Mouse (Mus musculus) lung, embryonic 14.5 days (tissue): Measurements from ENCODE around the gene Cyp2c23. TPM values are rescaled to one million over a fixed set of nuclear protein-coding genes. Genes with fewer than 3 reads are reported as not detected.

Experiments used
- ATAC-seq: fragments of 200-750 bp; cut with Nextera tagmentation; 2 replicates; pipeline ENCODE4 v1.8.0; 2017; ENCODE audit warnings: mild to moderate bottlenecking, moderate TSS enrichment, moderate library complexity; ENCODE audit not compliant: insufficient read depth
- DNase-seq: peaks from one replicate; pipeline ENCODE4 v3.0.0-alpha.2; 2015
- H3K27ac ChIP-seq: fragments of 300-500 bp; sonication (generic); 2 replicates; pipeline ENCODE4 v1.5.1; 2014; ENCODE audit warnings: low read depth, mild to moderate bottlenecking, moderate library complexity
- H3K27me3 ChIP-seq: fragments of 300-500 bp; sonication (generic); 2 replicates; pipeline ENCODE4 v1.6.1; 2014; ENCODE audit warnings: low read length, control low read depth; ENCODE audit not compliant: insufficient read depth
- H3K36me3 ChIP-seq: fragments of 300-500 bp; sonication (generic); 2 replicates; pipeline ENCODE4 v1.6.1; 2014; ENCODE audit warnings: control low read depth; ENCODE audit not compliant: insufficient read depth
- H3K4me1 ChIP-seq: fragments of 300-500 bp; sonication (generic); 2 replicates; pipeline ENCODE4 v1.6.1; 2014; ENCODE audit warnings: antibody characterized with exemption, control low read depth; ENCODE audit not compliant: insufficient read depth
- H3K4me2 ChIP-seq: fragments of 300-500 bp; sonication (generic); 2 replicates; pipeline ENCODE4 v1.6.1; 2014; ENCODE audit warnings: mild to moderate bottlenecking
- H3K4me3 ChIP-seq: fragments of 300-500 bp; sonication (generic); 2 replicates; pipeline ENCODE4 v1.5.1; 2014; ENCODE audit warnings: low read depth, low read length
- H3K9ac ChIP-seq: fragments of 300-500 bp; sonication (generic); 2 replicates; pipeline ENCODE4 v1.6.1; 2014
- H3K9me3 ChIP-seq: fragments of 300-500 bp; sonication (generic); 2 replicates; pipeline ENCODE4 v1.6.1; 2016; ENCODE audit warnings: low read depth, low read length, control low read depth
- CTCF ChIP-seq: IDR thresholded peaks from 2 replicates; pipeline ENCODE4 v1.5.1; 2016; ENCODE audit warnings: antibody characterized with exemption, low read depth
- WGBS: fragments of 180-500 bp; shearing (Covaris S2); extraction: QIAGEN DNeasy Blood & Tissue Kit; methylation state at CpG from one replicate; pipeline ENCODE4 v1.1.7; 2014; 5-methylcytosine and 5-hydroxymethylcytosine counted together
- polyA plus RNA-seq: library from polyadenylated mRNA; unstranded; fragments of >200 nt; fragmentation: Nextera tagmentation; extraction: Ambion mirVana; gene quantifications from 2 replicates; pipeline ENCODE4 v1.2.1, GENCODE M21; 2014

Gene Cyp2c23
- polyA plus RNA-seq, 1 experiment from 2014 or later = 0.42 TPM

- WGBS = 51% methylated on average over 4 of the region's 4 CpGs
These were observed 24.0 kb downstream of the Cyp2c23 start for GRCm38 (mm10) chr19:44005025-44005424.

GRCm38 (mm10) chr19:44004261-44004660 is 24.7 kb downstream of the Cyp2c23 start:
- Histone ChIP-seq H3K36me3 (no peaks in the 10 kb centered on the region), H3K27ac (no peak overlapping the region), H3K27me3 (no peaks in the 10 kb centered on the region), H3K4me2 (no peak overlapping the region), H3K9me3 (no peaks in the 10 kb centered on the region), H3K9ac (no peak overlapping the region), H3K4me1 (peaks cover 5% of the 10 kb centered on the region; the same call in 1 of the 2 replicates), H3K4me3 (no peak overlapping the region)
- TF ChIP-seq CTCF = no peak
- WGBS = 93% methylated on average over 2 of the region's 2 CpGs
- ATAC-seq = no peak
- no peak for DNase-seq

More at GRCm38 (mm10) chr19:44005025-44005424, 24.0 kb downstream of the Cyp2c23 start:
- Histone ChIP-seq H3K9me3 (no peaks in the 10 kb centered on the region), H3K27ac (no peak overlapping the region), H3K27me3 (no peaks in the 10 kb centered on the region), H3K4me1 (peaks cover 5% of the 10 kb centered on the region; the same call in 1 of the 2 replicates), H3K36me3 (no peaks in the 10 kb centered on the region), H3K4me2 (no peak overlapping the region), H3K4me3 (no peak overlapping the region), H3K9ac (no peak overlapping the region)
- no peak for TF ChIP-seq CTCF
- DNase-seq = no peak
- ATAC-seq = no peak

GRCm38 (mm10) chr19:44000720-44001119 is 28.3 kb downstream of the Cyp2c23 start:
- ATAC-seq (no peak), DNase-seq (no peak)
- 74% methylated on average over 5 of the region's 5 CpGs for WGBS
- Histone ChIP-seq H3K4me2 (no peak overlapping the region), H3K27ac (no peak overlapping the region), H3K9ac (no peak overlapping the region), H3K4me1 (no peaks in the 10 kb centered on the region), H3K27me3 (no peaks in the 10 kb centered on the region), H3K36me3 (no peaks in the 10 kb centered on the region), H3K4me3 (no peak overlapping the region), H3K9me3 (no peaks in the 10 kb centered on the region)
- no peak for TF ChIP-seq CTCF

GRCm38 (mm10) chr19:44000061-44000460 is 28.9 kb downstream of the Cyp2c23 start:
- H3K4me1 ChIP-seq = no peaks in the 10 kb centered on the region
- no peaks in the 10 kb centered on the region for H3K27me3 ChIP-seq
- TF ChIP-seq CTCF = no peak
- DNase-seq (no peak), ATAC-seq (no peak)
- H3K4me2 ChIP-seq = no peak overlapping the region
- H3K9me3 ChIP-seq = no peaks in the 10 kb centered on the region
- H3K27ac ChIP-seq = no peak overlapping the region
- 64% methylated on average over 1 of the region's 1 CpGs for WGBS
- H3K4me3 ChIP-seq = no peak overlapping the region
- H3K9ac ChIP-seq = no peak overlapping the region
- no peaks in the 10 kb centered on the region for H3K36me3 ChIP-seq

- Histone ChIP-seq H3K4me1 (no peaks in the 10 kb centered on the region), H3K27ac (no peak overlapping the region), H3K4me3 (no peak overlapping the region), H3K36me3 (no peaks in the 10 kb centered on the region), H3K4me2 (no peak overlapping the region), H3K9me3 (no peaks in the 10 kb centered on the region), H3K9ac (no peak overlapping the region), H3K27me3 (no peaks in the 10 kb centered on the region)
- TF ChIP-seq CTCF = no peak
- WGBS = 81% methylated on average over 11 of the region's 11 CpGs
- DNase-seq = no peak
- no peak for ATAC-seq
These were observed 30.0 kb downstream of the Cyp2c23 start for GRCm38 (mm10) chr19:43998802-43999527.

GRCm38 (mm10) chr19:43998101-43998500 is 30.9 kb downstream of the Cyp2c23 start:
- DNase-seq (no peak), ATAC-seq (no peak)
- Histone ChIP-seq H3K9ac (no peak overlapping the region), H3K4me2 (no peak overlapping the region), H3K4me1 (no peaks in the 10 kb centered on the region), H3K36me3 (no peaks in the 10 kb centered on the region), H3K27me3 (no peaks in the 10 kb centered on the region), H3K27ac (no peak overlapping the region), H3K4me3 (no peak overlapping the region), H3K9me3 (no peaks in the 10 kb centered on the region)
- WGBS = 69% methylated on average over 10 of the region's 10 CpGs
- no peak for TF ChIP-seq CTCF

- no peaks in the 10 kb centered on the region for H3K9me3 ChIP-seq
- TF ChIP-seq CTCF = no peak
- DNase-seq (peak; percentile 40), ATAC-seq (peak; percentile 41; the same call in 1 of the 2 replicates)
- H3K4me1 ChIP-seq = no peaks in the 10 kb centered on the region
- H3K36me3 ChIP-seq = no peaks in the 10 kb centered on the region
- H3K9ac ChIP-seq = no peak overlapping the region
- 35% methylated on average over 7 of the region's 7 CpGs for WGBS
- no peak overlapping the region for H3K27ac ChIP-seq
- no peak overlapping the region for H3K4me2 ChIP-seq
- H3K4me3 ChIP-seq = no peak overlapping the region
- H3K27me3 ChIP-seq = no peaks in the 10 kb centered on the region
These were observed 33.6 kb downstream of the Cyp2c23 start for GRCm38 (mm10) chr19:43995427-43995826.
